Mouse (Mus musculus): ENCODE data around the gene BC051665. TPM values are rescaled to one million over a fixed set of nuclear protein-coding genes. Genes with fewer than 3 reads are reported as not detected.

The BC051665 gene
- total RNA-seq, 2 experiments from 2014 or later: not detected

- peak; percentile 83 to 95 for DNase-seq (ENCODE audit: extremely low spot score in 1 of 2, low spot score in 1 of 2)
Measured at GRCm38 (mm10) chr13:60744078-60744460, 42.1 kb downstream of the BC051665 start.

GRCm38 (mm10) chr13:60743381-60744077, 42.6 kb downstream of the BC051665 start:
- no peak for DNase-seq (ENCODE audit: extremely low spot score in 1 of 2, low spot score in 1 of 2)

- no peak for DNase-seq (ENCODE audit: extremely low spot score in 1 of 2, low spot score in 1 of 2)
Measured at GRCm38 (mm10) chr13:60742611-60743010, 43.6 kb downstream of the BC051665 start.

- no peak for DNase-seq (ENCODE audit: extremely low spot score in 1 of 2, low spot score in 1 of 2)
Measured at GRCm38 (mm10) chr13:60740248-60740647, 45.9 kb downstream of the BC051665 start.

GRCm38 (mm10) chr13:60738429-60738828, 47.7 kb downstream of the BC051665 start:
- peak; percentile 51 to 75 for DNase-seq (ENCODE audit: extremely low spot score in 1 of 2, low spot score in 1 of 2)

GRCm38 (mm10) chr13:60737632-60738324, 48.4 kb downstream of the BC051665 start:
- DNase-seq (ENCODE audit: extremely low spot score in 1 of 2, low spot score in 1 of 2): no peak

GRCm38 (mm10) chr13:60736421-60737105, 49.6 kb downstream of the BC051665 start:
- no peak for DNase-seq (ENCODE audit: extremely low spot score in 1 of 2, low spot score in 1 of 2)

- no peak for DNase-seq (ENCODE audit: extremely low spot score in 1 of 2, low spot score in 1 of 2)
Measured at GRCm38 (mm10) chr13:60735306-60735705, 50.9 kb downstream of the BC051665 start.

Other genes with a start within 250 kb of the BC051665 start
- 100 to 1,000 TPM; 128 to 132 TPM for gene Dapk1, start 184.4 kb downstream of the BC051665 start, total RNA-seq (2021)
- gene Ctsll3, start 16.5 kb upstream of the BC051665 start, total RNA-seq (2021): not detected
- gene 4930486L24Rik, start 78.1 kb upstream of the BC051665 start, total RNA-seq (2021): not detected
- under 1 TPM in 1 of 2 experiments, not detected in 1; 0.20 TPM for gene Gm49392, start 110.5 kb upstream of the BC051665 start, total RNA-seq (2021)
- 1 to 10 TPM in 1 of 2 experiments, under 1 TPM in 1; 0.86 to 2.8 TPM for gene Ctla2b, start 111.1 kb upstream of the BC051665 start, total RNA-seq (2021)
- not detected for gene Tpbpb, start 118.5 kb upstream of the BC051665 start, total RNA-seq (2021)
- gene Gm49393, start 149.2 kb upstream of the BC051665 start, total RNA-seq (2021): not detected
- 1 to 10 TPM in 1 of 2 experiments, not detected in 1; 1.1 TPM for gene Gm49391, start 150.2 kb upstream of the BC051665 start, total RNA-seq (2021)
- gene Ctla2a, start 150.3 kb upstream of the BC051665 start, total RNA-seq (2021): 10 to 100 TPM; 14.6 to 16.8 TPM
- not detected for gene Tpbpa, start 155.6 kb upstream of the BC051665 start, total RNA-seq (2021)
- gene Ctsj, start 219.6 kb upstream of the BC051665 start, total RNA-seq (2021): not detected

Measured in layer of hippocampus, postnatal 25 days (tissue).